Mouse (Mus musculus): ENCODE measurements at regions not wholly inside any gene's neighbourhood (a gene's known extent, or its start where the extent isn't known, plus 50 kb on each side); places are given as distances from the start of the nearest gene placed in this dataset.
"Not testable (repeated sequence)": the region's sequence is repeated elsewhere in the genome, so short reads cannot be mapped to it uniquely, and the experiment has no call there.

DNA sequence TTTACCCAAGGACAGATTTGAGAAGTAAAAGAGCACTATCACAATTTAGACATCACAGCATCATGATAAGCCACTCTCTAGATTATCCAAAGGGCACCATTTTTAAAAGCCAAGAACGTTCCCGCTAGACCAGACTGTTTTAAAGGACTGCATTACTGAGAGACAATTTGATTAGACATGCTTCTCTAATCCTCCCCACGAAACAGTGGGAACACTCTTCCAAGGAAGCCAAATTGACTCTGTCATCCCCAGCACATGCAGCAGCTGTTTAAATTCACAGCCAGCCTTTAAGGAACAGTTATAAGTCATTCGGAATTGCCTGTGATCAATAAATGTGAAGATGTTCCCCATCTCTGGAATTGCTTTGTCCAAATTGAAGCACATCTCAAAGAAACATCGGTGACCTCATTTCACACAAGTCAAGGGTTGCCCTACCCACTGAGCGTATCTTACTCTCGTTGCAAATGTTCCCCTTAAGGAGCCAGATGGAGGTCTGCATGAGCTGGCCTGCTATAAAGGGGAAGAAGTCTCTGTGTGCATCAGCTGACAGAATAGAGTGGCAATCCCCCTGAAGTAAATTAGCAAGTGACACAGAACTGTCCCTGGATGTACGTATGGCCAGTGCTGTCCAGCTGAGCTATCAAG is 393.2 kb downstream of the Pid1 start:
- DNase-seq (ENCODE audit: low spot score in 2 of 2), result no peak

DNA sequence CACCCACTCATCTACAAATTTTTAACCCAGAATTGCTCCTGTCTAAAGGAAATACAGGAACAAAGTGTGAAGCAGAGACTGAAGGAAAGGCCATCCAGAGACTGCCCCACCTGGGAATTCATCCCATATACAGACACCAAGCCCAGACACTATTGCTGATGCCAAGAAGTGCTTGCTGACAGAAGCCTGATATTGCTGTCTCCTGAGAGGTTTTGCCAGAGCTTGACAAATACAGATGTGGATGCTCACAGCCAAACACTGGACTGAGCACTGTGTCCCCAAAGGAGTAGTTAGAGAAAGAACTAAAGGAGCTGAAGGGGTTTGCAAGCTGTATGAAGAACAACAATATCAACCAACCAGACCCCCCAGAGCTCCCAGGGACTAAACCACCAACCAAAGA is 399.3 kb downstream of the Pid1 start:
- not testable (repeated sequence) for DNase-seq (ENCODE audit: low spot score in 2 of 2)

DNA sequence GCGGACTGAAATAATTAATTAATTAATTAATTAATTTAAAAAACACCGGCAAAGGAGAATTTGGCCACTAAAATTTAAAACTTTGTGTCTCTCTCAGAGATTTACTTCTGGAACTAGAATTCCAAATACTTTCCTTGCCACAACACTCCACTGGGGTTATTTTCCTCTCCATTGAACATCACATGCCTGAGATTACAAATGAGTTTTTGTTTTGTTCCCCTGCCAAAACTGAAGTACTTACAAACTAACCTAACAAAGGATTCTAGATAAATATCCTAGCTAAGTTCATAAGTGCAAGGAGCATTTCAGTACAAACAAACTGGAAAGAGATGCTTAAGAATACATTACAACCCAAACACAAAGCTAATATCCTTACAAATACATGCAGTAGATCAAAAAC is 402.2 kb downstream of the Pid1 start:
- no peak for DNase-seq (ENCODE audit: low spot score in 2 of 2)

DNA sequence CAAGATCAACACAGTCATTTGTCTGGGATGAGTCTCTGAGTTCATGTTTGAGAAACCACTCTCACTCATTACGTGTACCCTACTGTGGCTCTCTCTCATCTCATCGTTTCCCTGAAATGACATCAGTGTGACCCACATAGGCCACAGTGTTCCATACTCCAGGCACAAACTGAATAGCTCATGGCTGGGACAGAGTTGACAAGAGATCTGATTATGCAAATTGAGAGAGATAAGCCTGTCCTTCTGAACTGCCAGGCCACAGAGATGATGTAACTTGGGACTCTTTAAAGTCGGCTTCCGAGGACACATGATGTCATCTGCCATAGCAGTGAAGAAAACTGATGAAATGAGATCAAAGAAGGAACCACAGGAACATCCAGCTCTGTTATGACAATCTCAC is 404.2 kb downstream of the Pid1 start:
- no peak for DNase-seq (ENCODE audit: low spot score in 2 of 2)

DNA sequence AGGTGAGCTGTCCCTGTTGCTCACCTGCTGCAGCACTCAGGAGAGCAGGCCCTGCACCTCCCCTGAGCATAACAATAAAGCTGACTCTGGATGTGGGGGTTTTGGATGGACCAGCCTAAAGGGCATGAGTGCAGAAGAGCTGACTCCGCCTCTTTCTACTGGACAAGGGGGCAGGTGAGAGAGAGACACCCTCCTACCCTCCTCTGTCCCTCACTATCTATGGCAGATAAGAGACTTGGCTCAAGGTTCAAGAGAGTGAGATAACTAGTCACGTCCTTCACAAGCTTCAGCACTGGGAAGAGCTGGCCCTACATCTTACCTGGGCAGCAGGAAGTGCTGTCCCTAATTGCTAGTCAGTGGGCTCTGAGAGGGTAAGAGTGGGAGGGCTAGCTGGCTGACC is 441.1 kb downstream of the Pid1 start:
- no peak for DNase-seq (ENCODE audit: low spot score in 2 of 2)

DNA sequence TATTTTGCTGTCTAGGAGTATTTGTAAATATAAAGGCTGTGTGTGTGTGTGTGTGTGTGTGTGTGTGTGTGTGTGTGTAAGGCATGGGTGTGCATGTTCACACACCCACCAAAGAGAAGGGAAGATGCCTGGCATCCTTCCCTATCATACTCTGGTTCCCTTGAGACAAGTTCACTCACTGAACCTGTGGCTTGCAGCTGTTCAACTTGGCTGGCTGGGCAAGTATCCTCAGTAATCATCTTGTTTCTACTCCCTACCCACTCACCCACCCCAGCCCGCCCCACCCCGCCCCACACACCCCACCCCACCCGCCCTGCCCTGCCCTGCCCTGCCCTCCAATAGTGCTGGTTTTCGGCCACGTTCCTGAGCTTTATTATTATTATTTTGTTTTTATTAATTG is 448.5 kb downstream of the Pid1 start:
- DNase-seq (ENCODE audit: low spot score in 2 of 2), result no peak

DNA sequence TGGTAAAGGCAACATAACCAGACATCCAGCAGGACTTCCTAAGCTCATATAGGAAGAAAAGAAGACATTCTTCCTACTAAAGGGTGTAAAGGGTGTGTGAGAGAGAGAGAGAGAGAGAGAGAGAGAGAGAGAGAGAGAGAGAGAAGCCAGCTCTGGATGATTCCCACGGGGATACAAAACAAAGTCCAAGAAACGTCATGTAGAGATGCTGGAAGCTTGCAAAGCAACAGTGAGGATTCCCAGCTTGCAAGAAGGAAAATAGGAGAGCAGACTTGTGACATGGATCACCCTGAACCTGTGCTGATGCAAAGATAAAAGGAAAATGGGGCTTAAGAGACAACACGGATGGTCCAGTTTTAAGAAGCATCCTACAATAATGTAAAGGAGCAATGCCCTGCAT is 456.6 kb downstream of the Pid1 start:
- no peak for DNase-seq (ENCODE audit: low spot score in 2 of 2)

DNA sequence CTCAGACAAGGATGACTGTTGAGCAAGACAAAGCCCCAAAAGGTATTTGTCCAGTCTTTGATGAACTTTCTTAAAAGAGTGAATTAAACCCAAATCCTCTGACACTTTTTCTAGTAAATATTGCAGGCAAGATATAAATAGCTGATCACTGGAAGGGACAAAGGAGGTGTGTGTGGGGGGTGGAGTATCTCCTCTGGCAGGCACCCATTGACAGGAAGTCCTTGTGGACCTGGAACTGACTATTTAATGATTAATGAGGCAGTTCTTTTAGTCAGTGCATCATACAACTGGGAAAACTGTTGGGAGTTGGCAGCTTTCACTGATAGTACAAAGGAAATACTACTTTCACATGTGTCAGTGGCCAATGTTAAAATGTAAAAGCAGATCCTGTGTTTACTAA is 457.1 kb downstream of the Pid1 start:
- no peak for DNase-seq (ENCODE audit: low spot score in 2 of 2)

DNA sequence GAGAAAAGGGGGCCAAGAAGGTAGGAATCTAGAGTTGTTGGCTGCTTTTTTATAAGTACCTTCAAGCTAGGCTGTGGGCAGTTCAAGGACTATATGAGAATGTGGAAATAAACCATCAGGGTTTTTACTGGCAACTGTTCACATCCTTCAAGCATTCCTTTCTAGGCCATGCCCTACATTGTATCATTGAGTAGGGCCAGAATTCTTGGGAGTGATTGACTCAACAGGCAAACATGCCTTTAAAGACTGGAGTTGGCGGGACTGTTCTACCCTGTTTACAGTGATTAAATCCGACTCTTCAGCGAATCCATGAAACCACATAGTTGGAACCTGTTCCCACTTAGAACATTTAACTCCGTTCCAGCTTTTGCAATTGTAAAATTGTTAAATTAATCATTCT is 463.8 kb downstream of the Pid1 start:
- DNase-seq (ENCODE audit: low spot score in 2 of 2), result no peak

DNA sequence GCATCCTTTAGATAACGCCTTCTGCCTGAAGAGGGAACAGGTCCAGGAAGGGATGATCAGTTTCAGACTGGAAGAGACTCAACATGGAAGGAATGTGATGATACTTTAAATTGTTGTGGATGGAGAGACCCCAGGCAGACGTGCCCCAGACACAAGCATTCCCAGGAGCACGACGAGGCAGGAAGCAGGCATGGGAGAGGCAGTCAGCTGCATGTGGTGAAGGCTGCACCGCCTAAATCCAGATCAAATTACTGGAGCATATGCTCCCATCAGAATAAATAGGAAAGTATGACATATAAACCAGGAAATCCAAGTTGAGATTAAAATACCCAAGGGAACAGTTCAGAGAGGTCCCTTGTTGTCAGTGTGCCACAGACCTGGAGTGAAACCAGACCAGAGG is 467.3 kb downstream of the Pid1 start:
- no peak for DNase-seq (ENCODE audit: low spot score in 2 of 2)

DNA sequence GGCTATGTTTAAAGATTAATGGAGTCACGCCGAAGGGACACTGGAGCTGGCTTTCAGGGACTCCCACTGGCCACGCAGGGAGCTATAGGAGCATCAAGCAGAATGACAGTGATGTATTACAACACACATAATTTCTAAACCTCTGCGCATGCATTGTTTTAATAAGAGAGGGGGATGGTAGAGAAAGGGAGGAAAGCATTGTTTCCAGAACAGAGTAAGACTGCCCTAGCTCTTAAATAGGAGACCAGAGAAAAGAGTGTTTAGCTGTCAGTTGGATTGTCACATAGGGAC is 471.1 kb upstream of the Sphkap start:
- DNase-seq (ENCODE audit: low spot score in 2 of 2), result no peak

DNA sequence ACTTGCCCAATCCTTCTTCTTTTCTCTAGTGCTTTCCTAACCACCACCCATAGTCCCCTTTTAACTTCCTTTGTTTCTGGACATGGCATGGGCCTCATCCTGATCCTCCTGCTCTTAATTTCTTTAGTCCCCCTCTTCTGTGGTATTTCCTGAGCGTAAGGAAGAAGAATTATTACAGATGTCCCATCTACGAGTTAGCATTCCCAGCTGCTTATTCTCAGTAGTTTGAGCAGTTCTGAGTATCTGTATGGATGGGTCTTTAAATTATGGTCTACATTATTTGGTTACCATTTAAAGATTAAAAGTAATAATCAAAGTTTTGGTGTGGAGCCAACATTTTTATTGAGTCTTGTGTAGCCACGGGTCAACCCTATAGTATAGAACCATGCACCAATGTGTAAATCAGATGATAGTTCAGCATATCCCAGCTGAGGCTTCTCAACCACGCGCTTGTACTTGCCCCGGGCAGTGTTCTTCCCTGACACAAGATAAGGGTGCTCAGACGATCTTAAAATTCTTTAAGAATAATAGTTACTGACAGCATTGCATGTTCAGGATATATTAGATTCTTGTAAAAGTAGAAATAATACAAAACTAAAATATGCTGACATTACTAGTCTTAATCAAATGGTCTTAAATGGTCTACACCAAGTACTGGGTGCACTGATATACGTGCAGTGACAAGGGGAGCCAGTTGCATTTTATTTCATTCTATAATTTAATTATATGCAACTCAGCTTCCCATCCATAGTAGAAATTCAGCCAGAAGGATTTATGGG is 470.5 kb upstream of the Sphkap start:
- DNase-seq (ENCODE audit: low spot score in 2 of 2), result no peak

DNA sequence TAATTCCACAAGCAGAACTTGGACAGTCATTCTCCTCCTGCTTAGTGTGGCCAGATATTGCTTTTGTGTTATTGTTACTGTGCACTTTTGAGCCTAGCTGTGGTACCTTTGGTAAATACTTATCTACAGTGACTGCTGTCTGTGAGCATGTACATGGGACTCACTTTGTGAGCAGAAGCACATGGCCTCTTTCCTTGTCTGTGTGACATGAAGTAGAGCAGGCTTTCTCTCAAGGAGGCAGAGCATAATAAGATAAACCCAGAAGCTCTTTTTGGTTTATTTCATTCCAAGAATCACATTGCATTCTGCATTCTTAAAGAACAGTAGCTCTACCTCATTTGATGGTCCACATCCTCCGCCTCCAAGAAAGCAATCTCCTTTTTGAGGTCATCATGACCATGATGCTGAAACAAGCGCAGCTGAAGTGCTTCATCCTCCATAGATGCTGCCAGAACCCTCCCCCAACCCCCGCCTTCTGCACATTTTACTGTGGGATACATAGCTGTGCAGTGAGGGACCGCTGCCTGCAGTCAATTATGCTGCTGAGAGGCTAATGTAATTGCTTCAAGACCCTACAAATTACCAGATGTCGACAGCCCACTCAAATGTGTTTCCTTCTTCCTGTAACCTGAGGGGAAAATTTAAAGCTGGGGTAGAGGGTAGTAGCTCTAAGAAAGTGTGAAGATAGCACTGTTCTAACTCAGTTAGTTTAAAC is 463.0 kb upstream of the Sphkap start:
- DNase-seq (ENCODE audit: low spot score in 2 of 2), result peak in 1 of 2 experiments; percentile 12

DNA sequence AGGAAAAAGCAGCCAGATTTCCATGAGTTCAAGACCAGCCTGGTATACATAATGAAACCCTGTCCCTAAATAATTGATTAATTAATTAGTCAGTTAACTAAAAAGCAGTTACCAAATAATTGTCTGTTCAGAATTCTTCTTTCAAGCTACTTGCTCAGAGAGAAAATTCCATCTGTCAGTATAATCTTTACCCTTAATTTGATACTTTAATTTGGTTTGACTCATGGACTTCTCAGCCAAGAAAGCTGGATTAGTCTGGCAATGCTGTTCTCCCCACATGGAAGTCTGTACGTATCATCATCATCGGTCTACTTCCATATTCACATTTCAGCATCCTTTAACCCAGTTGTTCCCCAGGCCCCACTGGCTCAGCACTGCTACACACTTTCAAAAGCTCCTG is 461.0 kb upstream of the Sphkap start:
- DNase-seq (ENCODE audit: low spot score in 2 of 2), result no peak

DNA sequence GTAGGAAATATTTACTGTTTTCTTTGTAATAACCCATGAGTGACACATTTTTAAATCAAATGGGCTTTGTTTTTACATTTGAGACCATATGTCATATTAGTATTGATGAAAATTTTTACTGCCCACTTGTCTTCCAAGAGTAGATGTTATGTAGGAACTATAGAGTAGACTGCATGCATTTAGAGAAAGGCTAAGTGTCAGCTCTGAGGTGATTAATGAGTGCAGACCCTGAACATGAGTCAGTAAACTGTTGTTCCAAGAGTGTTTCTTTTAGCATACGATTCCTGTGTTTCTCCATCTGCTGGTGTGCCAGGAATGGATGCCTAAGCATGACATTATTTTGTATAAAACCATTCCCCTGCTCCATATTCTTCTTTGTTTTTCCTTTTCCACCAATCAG is 454.5 kb upstream of the Sphkap start:
- DNase-seq (ENCODE audit: low spot score in 2 of 2), result no peak

DNA sequence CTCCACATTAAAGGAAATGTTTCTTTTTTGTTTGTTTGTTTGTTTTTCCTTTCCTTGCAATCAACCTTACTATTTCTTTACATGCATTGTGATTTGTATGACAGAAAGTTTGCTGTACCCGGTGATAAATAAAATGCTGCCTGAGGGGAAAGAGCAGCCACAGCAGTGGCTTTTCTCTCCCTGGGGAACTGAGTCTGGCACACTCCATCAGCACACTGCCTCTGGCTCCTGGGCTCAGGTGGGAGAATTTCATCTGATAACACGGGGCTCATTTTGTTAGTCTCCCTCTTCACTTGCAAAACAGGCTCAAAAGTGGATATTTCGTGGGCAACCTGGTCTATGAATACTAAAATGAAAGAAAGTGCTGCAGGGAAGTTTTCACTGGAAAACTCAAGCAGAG is 454.1 kb upstream of the Sphkap start:
- DNase-seq (ENCODE audit: low spot score in 2 of 2), result no peak

DNA sequence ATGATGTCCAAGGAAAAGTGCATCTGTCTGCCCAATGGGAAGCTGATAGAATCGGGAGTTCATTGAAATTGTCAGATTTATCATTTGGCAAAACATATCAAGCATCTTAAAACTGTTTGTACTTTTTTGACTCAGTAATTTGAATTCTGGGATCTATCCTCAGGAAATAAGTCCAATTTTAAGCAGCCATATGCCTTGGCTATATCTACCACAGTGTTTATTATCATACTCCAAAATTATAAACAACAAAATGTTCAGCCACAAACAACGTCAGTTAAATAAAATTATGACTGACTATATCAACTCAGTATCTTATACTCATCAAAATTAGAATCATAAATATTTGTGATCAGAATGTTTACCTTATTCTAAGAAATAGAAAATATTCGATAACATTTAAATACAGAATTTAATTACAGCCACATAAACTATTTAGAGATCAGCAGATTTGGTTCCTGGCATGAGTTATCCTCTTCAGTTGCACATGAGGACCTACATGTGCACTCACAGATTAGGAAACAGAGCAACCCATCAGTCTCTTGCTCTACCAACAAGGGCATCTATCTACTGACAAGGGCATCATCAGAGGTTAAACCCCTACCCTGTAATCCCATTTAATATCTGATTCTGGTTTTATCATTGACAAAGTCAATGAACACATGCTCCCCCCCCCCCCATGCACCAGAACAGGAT is 451.9 kb upstream of the Sphkap start:
- DNase-seq (ENCODE audit: low spot score in 2 of 2), result no peak

DNA sequence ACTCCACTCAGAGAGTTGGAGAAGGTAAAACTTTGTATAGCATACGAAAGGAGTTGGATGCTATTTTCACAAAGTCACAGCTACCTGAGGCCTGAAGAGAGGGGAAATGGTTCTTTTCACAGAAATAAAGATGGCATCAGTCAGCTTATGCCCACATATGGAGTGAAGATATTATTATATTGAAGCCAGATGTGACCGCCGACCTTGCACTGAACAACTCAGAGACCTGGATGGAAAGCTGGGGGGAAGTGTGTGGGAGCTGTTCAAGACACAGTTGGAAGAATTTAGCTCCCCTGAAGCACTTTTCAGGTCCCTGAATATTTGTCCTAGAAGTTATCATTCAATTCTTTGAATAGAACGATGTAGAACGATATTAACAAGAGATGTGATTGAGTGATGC is 446.0 kb upstream of the Sphkap start:
- DNase-seq (ENCODE audit: low spot score in 2 of 2), result no peak

DNA sequence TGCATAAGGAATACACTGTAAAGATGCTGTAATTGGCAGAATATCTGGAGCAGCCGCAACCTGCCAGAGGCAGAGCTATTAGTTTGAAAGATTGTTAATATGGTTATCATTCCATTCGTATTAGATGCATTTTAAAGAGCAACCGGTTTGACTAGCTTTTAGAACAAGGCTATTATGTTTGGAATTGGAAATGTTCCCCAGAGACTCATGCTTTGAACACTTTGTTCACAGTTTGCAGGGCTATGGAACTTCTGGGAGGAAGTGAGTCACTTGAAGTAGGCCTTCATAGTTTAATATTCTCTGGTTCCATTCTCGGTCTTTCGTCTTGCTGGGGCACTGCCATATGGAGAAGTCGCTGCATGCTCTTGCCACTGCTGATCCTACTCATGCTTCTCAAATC is 443.1 kb upstream of the Sphkap start:
- no peak for DNase-seq (ENCODE audit: low spot score in 2 of 2)

DNA sequence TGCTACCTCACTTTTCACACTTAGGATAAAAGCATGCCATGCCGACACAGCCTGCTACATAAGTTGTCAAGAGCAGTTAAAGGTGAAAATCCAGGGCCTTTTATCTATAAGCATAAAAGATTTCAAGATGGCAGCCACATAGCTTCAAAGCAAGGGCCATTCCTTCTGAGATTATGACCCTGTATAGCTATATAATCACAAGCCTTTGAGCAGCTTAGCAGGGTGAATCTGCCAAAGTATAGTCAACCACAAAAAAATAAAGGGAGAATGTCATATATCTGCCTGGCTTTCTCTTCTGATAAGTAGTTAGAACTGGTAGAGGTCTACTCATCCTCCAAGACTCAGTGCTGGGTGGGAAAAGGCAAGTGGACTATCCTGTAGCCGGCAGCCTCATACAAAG is 440.4 kb upstream of the Sphkap start:
- DNase-seq (ENCODE audit: low spot score in 2 of 2), result no peak

DNA sequence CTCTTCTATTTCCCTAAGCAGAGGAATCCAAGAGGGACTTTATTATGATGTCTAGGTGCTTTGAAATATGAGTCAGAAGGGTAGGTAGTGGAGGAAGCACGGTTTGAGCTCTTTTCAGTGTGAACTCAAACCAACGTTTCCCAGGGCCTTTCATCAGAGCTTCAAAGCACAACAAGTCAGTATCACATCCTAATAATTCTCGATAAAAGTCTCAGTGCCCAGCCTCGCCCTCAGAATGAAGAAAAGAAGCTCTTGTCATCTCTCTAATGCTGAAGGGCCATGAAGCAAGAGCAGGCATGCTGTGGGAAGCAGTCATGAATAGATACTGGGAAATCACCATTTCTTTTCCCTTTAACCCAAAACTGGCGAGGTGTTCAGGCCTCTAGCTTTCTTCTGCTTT is 440.0 kb upstream of the Sphkap start:
- DNase-seq (ENCODE audit: low spot score in 2 of 2), result no peak

DNA sequence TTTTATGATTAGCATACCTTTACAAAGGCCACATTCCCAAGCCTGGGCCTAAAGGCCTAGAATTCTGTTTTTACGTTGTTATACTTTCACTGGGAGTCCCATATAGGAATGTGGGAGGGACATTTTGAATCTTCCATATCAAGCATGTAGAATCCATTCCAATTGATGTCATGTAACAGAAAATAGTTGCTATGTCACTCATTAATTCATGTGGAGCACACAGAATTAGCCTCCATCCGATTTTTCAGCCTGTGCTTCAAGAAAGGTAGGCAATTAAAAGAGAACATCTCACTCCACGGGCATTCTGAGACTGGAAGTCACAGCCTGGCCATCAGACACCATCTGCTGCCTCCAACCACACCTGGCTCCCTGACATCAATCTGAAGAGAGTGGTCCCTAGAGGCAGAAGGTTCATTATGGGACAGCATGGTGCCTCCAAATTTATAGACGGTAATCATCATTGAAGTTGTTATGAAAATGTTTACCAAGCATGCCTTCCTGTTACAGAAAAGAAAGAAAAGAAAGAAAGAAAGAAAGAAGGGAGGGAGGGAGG is 436.9 kb upstream of the Sphkap start:
- no peak for DNase-seq (ENCODE audit: low spot score in 2 of 2)
